Mouse (Mus musculus): Measurements from ENCODE around the gene Tbrg4.

DNA sequence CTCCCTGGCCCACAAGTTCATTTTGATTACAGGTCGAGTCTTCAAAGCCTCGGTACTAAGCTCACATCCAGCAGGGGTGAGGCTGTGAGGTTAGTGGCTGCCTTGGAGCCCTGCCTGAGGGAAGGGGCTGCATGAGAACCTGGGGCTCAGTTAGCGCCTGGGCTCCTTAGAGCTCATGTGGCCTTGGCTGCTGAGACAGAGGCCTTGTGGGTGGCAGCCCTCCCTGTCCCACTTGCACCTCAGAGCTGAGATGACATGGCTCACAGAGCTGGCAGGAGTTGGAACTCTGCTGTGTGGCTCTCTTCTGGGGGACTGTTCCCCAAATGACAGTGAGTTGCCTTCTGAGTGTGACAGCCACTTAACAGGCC is 56.5 kb downstream of the Tbrg4 start:
- no peak for TF ChIP-seq CTCF (conservative IDR thresholded peaks at IDR 0.05; ENCODE audit: low read length)
- TF ChIP-seq POU5F1 (IDR thresholded peaks at IDR 0.05; ENCODE audit: borderline replicate concordance, low read length) = no peak
- TF ChIP-seq NANOG (IDR thresholded peaks at IDR 0.05; ENCODE audit: borderline replicate concordance, low read length) = no peak
